Mouse (Mus musculus) cerebellum, adult 2 months (tissue): Measurements from ENCODE around the gene Eif4g1.

ENCODE experiments used
- CTCF ChIP-seq: fragments of 200-500 bp; IDR thresholded peaks from 2 replicates; pipeline ENCODE4 v1.5.1; 2011; ENCODE audit warnings: low read depth, mild to moderate bottlenecking, control low read depth, low read length, moderate library complexity, borderline replicate concordance; ENCODE audit not compliant: insufficient read depth
- POLR2A ChIP-seq: fragments of 200-500 bp; IDR thresholded peaks from 2 replicates; pipeline ENCODE4 v1.6.1; 2011; ENCODE audit warnings: low read length, control low read depth, borderline replicate concordance; ENCODE audit not compliant: insufficient read depth

DNA sequence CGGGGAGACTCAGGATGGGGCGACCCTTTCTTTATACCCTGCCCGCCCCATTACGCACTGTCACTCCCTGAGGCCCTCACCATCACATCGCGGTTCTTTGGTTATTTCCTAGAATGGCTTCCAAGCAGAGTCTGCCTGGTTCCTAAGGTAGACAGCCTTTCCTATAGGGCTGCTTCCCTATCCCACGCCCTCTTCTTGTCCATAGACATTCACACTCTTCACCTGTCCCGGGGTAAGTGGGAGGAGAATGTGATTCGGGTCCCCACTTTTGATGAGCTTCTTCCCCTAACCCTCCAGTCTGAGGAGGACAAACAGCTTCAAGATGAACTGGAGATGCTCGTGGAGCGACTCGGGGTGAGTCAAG is 16.2 kb upstream of the Eif4g1 start:
- TF ChIP-seq CTCF (no peak), POLR2A (no peak)
